Mouse (Mus musculus) testis, adult 2 months (tissue): ENCODE data around the gene L3mbtl2.

ENCODE experiments used
- CTCF ChIP-seq: fragments of 200-500 bp; IDR thresholded peaks from 2 replicates; pipeline ENCODE4 v1.5.1; 2012; ENCODE audit warnings: low read depth, mild to moderate bottlenecking, inconsistent platforms, low read length, moderate library complexity; ENCODE audit not compliant: control insufficient read depth, insufficient read depth, insufficient replicate concordance
- POLR2A ChIP-seq: fragments of 200-500 bp; IDR thresholded peaks from 2 replicates; pipeline ENCODE4 v1.6.1; 2012; ENCODE audit warnings: low read depth, mild to moderate bottlenecking, inconsistent platforms, low read length, moderate library complexity; ENCODE audit not compliant: control insufficient read depth

DNA sequence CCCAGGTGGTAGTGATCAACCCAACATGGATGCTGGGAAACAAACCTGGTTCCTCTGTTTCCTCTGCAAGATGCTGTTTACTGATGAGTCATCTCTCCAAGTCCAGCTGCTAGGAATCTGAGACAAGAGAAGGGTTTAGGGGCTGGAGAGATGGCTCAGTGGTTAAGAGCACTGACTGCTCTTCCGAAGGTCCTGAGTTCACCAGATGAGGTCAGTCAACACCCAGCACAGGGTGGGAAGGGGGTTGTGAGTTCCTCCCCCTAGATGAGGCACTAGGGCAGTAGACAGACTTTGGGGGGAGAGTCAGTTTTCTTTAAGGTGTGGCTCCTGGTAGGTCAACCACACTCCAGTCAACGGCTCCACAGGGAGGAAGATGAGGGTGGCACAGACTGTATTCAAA lies 2.0 kb upstream of the L3mbtl2 start:
- TF ChIP-seq CTCF (no peak), POLR2A (no peak)
